Mouse (Mus musculus) hindbrain, embryonic 15.5 days (tissue): ENCODE data around the gene Sdk1. TPM values are rescaled to one million over a fixed set of nuclear protein-coding genes. Genes with fewer than 3 reads are reported as not detected.
"Not testable (repeated sequence)": the region's sequence is repeated elsewhere in the genome, so short reads cannot be mapped to it uniquely, and the experiment has no call there.

ENCODE experiments used
- ATAC-seq: fragments of 200-750 bp; cut with Nextera tagmentation; 2 replicates; pipeline ENCODE4 v1.8.0; 2017; ENCODE audit warnings: low read depth, moderate number of reproducible peaks, moderate TSS enrichment; ENCODE audit not compliant: low FRiP score
- H3K27ac ChIP-seq: fragments of 300-500 bp; sonication (generic); replicated peaks from 2 replicates; pipeline ENCODE4 v1.5.1; 2015; ENCODE audit warnings: mild to moderate bottlenecking, inconsistent platforms
- H3K27me3 ChIP-seq: fragments of 300-500 bp; sonication (generic); 2 replicates; pipeline ENCODE4 v1.6.1; 2015; ENCODE audit warnings: control low read depth, inconsistent platforms
- H3K36me3 ChIP-seq: fragments of 300-500 bp; sonication (generic); 2 replicates; pipeline ENCODE4 v1.6.1; 2015; ENCODE audit warnings: control low read depth, inconsistent platforms
- H3K4me1 ChIP-seq: fragments of 300-500 bp; sonication (generic); replicated peaks from 2 replicates; pipeline ENCODE4 v1.6.1; 2015; ENCODE audit warnings: control low read depth, inconsistent platforms
- H3K4me2 ChIP-seq: fragments of 300-500 bp; sonication (generic); 2 replicates; pipeline ENCODE4 v1.6.1; 2015; ENCODE audit warnings: moderate library complexity, mild to moderate bottlenecking, inconsistent platforms
- H3K4me3 ChIP-seq: fragments of 300-500 bp; sonication (generic); 2 replicates; pipeline ENCODE4 v1.5.1; 2015; ENCODE audit warnings: mild to moderate bottlenecking, inconsistent platforms
- H3K9ac ChIP-seq: fragments of 300-500 bp; sonication (generic); 2 replicates; pipeline ENCODE4 v1.6.1; 2015; ENCODE audit warnings: inconsistent platforms
- H3K9me3 ChIP-seq: fragments of 300-500 bp; sonication (generic); 2 replicates; pipeline ENCODE4 v1.6.1; 2016; ENCODE audit warnings: control low read depth, inconsistent platforms
- WGBS: fragments of 180-500 bp; shearing (Covaris S2); methylation state at CpG from one replicate; pipeline ENCODE4 v1.1.7; 2015; 5-methylcytosine and 5-hydroxymethylcytosine counted together
- polyA plus RNA-seq: library from polyadenylated mRNA; unstranded; fragments of >200 nt; fragmentation: Nextera tagmentation; extraction: Ambion mirVana; gene quantifications from 2 replicates; pipeline ENCODE4 v1.2.1, GENCODE M21; 2015

The Sdk1 gene
- polyA plus RNA-seq, 1 experiment from 2014 or later: 2.5 TPM

DNA sequence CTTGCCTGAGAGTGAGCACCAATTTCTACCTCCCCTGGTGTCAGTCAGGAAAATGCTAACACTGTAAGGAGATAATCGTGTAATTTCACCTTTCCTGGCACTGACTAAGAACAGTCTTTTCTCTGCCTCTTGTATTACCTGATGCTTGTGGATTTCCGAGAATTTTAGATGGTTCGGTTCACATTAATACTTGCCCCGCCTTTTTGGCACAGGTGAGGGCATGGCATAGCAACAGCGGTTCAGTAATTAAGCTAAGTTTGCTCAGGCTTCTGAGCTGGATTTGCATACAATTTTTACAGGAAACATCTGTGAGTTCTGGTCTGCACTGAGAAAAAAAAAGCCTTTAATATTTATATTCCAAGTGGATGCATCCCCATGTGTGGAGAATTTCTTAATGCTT, 350.0 kb downstream of the Sdk1 start:
- Histone ChIP-seq H3K27me3 (no peaks in the 10 kb centered on the region), H3K4me3 (no peak overlapping the region), H3K9me3 (peaks cover 8% of the 10 kb centered on the region; the same call in 1 of the 2 replicates), H3K4me2 (no peak overlapping the region), H3K9ac (no peak overlapping the region), H3K4me1 (no peaks in the 10 kb centered on the region), H3K36me3 (no peaks in the 10 kb centered on the region), H3K27ac (0 out of 2 replicates have a peak overlapping the region, but pooled peaks have one; percentile 4)
- ATAC-seq: no peak
- WGBS: 79% methylated on average over 5 of the region's 5 CpGs

DNA sequence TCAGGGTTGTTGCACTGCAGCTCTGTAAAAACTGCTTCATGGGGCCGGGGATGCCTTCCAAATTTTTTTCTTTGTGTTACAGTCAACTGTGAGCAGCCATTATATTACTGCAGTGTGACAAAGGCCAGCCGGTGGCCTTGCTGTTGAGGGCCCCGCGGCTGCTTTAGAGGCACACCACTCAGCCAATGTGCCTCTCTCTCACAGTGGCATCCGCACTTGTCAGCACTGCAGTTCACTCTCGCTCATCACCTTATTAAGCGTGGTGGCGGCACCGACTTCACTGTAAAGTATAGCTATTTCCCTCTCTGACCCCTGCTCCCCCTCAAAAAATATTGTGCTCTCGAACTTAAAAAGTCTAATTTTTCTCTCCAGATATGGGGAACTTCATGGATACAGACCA, 371.4 kb downstream of the Sdk1 start:
- H3K9me3 ChIP-seq: no peaks in the 10 kb centered on the region
- H3K27me3 ChIP-seq: no peaks in the 10 kb centered on the region
- H3K4me1 ChIP-seq: no peaks in the 10 kb centered on the region
- no peak overlapping the region for H3K4me3 ChIP-seq
- H3K36me3 ChIP-seq: no peaks in the 10 kb centered on the region
- ATAC-seq: no peak
- H3K4me2 ChIP-seq: no peak overlapping the region
- H3K9ac ChIP-seq: no peak overlapping the region
- 57% methylated on average over 10 of the region's 10 CpGs for WGBS
- no peak overlapping the region for H3K27ac ChIP-seq

DNA sequence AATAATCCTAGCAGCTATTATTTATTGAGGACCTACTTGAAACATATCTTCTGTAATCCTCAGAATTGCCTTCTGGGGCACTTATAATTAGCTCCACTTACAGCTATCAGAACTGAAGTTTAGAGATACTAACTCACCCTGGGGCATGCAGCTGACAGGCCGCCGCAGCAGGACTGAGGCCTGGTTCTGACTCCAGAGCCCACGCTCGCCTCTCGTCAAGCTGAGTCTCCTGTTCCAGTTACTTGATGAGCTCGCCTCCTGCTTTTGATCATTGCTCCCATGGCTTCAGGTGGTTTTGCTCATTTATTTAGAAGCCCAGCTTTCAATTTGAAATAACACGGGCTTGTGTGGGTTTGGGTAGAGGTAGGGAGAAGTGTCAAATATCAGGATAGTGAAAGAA, 374.5 kb downstream of the Sdk1 start:
- Histone ChIP-seq H3K27me3 (no peaks in the 10 kb centered on the region), H3K9me3 (no peaks in the 10 kb centered on the region), H3K4me2 (no peak overlapping the region), H3K9ac (no peak overlapping the region), H3K4me1 (peaks cover 5% of the 10 kb centered on the region; the same call in 1 of the 2 replicates), H3K36me3 (no peaks in the 10 kb centered on the region), H3K4me3 (no peak overlapping the region), H3K27ac (no peak overlapping the region)
- WGBS: 65% methylated on average over 7 of the region's 7 CpGs
- no peak for ATAC-seq

DNA sequence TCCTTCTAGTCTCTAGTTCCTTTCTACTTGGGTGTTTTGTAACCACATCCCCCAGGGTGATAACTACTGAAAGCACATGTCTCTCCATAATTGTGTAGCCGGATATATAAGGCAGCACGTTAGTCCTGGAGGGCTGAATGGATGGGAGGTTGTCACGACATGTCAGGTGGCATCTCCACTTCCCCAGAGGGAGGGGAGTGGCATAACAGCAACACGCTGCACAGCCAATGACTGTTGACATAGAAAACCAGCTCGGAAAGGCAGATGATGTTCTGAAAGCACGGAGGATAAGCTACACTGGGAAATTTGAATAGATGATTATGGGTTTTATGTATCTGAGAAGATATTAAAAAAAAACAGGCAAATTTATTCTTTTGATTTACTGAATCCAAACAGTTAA, 376.4 kb downstream of the Sdk1 start:
- Histone ChIP-seq H3K4me3 (no peak overlapping the region), H3K4me1 (peaks cover 5% of the 10 kb centered on the region; the same call in 1 of the 2 replicates), H3K4me2 (no peak overlapping the region), H3K27ac (no peak overlapping the region), H3K9me3 (no peaks in the 10 kb centered on the region), H3K27me3 (no peaks in the 10 kb centered on the region), H3K36me3 (no peaks in the 10 kb centered on the region), H3K9ac (no peak overlapping the region)
- WGBS: 45% methylated on average over 6 of the region's 6 CpGs
- no peak for ATAC-seq

DNA sequence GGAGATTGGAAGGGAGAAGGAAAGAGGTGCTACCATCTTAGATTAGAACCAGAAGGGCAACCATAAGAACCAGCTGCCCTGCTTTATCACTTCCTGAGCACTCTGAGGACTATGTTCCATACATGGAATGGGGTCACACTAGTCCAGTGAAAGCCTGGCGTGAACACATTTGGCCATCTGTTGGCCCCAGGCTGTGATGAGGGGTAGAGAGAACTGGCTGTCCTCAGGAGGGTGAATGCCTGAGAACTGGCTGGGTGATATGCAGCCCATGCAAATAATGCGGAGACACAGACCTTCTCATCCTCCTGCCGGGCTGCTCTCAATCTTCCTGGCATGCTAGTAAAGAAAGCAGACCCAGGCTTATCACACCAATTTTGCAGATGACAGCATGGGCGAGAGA, 384.1 kb downstream of the Sdk1 start:
- no peak overlapping the region for H3K4me3 ChIP-seq
- H3K27me3 ChIP-seq: no peaks in the 10 kb centered on the region
- ATAC-seq: no peak
- no peak overlapping the region for H3K27ac ChIP-seq
- H3K4me1 ChIP-seq: no peaks in the 10 kb centered on the region
- no peaks in the 10 kb centered on the region for H3K36me3 ChIP-seq
- no peak overlapping the region for H3K9ac ChIP-seq
- no peaks in the 10 kb centered on the region for H3K9me3 ChIP-seq
- H3K4me2 ChIP-seq: no peak overlapping the region
- 79% methylated on average over 4 of the region's 4 CpGs for WGBS

DNA sequence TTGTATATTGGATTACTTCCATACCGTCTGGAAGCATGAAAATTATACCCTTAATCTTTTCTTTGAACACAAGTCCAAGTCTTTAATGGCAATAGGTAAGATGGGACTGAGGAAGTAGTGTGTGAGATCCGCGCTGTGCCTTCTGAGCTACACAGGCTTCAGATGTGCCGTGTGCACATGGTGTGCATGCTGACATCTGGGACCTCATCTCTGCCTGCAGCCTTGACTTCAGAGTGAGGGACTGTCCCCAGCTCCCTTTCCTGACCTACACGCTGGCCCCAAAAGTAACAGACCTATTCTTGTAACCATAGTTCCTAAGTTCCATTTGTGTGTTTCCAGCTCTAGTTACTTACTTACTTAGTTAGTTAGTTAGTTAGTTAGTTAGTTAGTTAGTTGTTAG, 390.4 kb downstream of the Sdk1 start:
- H3K9me3 ChIP-seq: no peaks in the 10 kb centered on the region
- H3K36me3 ChIP-seq: no peaks in the 10 kb centered on the region
- no peak overlapping the region for H3K27ac ChIP-seq
- H3K9ac ChIP-seq: no peak overlapping the region
- H3K4me3 ChIP-seq: no peak overlapping the region
- H3K4me1 ChIP-seq: no peaks in the 10 kb centered on the region
- no peaks in the 10 kb centered on the region for H3K27me3 ChIP-seq
- no peak overlapping the region for H3K4me2 ChIP-seq
- ATAC-seq: no peak
- WGBS: 94% methylated on average over 5 of the region's 5 CpGs

DNA sequence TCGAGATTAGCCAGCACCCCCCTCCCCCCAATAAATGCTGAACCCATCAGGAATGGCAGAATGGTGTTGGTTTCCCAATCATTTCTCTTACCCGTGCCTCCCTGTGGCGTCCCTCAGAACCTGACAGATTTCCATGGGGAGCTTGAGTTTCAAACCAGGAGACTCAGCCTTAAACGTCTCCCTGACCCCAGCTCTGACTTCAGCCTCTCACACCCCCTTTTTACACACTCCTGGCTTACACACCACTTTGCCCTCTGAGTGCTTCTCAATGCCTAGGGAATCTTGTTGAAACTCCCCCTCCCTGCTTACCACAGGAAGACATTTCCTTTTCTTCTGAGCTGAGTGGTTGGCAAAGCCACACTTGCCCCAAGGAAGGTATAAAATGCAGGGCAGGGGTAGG, 392.0 kb downstream of the Sdk1 start:
- no peaks in the 10 kb centered on the region for H3K9me3 ChIP-seq
- 81% methylated on average over 4 of the region's 4 CpGs for WGBS

DNA sequence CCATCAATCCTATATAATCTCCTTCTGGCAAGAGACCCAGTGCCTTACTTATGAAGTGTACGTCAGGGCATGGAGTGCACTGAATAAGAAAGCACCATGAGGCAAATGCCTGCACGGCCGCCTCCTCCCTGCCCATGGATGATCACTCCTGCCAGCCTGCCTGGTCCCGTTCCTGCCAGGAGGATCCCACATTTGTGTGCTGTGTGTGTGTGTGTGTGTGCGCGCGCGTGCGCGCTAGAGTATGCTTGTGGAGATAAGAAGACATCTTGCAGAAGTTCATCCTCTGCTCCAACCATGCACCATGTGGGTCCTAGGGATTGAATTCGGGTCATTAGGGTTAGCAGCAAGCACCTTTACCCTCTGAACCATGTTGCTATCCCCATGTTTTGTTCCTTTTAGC, 395.1 kb downstream of the Sdk1 start:
- no peak overlapping the region for H3K9ac ChIP-seq
- H3K27ac ChIP-seq: no peak overlapping the region
- WGBS: 91% methylated on average over 11 of the region's 11 CpGs
- H3K9me3 ChIP-seq: no peaks in the 10 kb centered on the region
- no peak overlapping the region for H3K4me3 ChIP-seq
- H3K27me3 ChIP-seq: no peaks in the 10 kb centered on the region
- H3K36me3 ChIP-seq: no peaks in the 10 kb centered on the region
- no peak overlapping the region for H3K4me2 ChIP-seq
- ATAC-seq: no peak
- no peaks in the 10 kb centered on the region for H3K4me1 ChIP-seq

More for the DNA sequence above, 392.0 kb downstream of the Sdk1 start:
- H3K4me3 ChIP-seq: no peak overlapping the region
- no peak overlapping the region for H3K9ac ChIP-seq
- no peaks in the 10 kb centered on the region for H3K36me3 ChIP-seq
- no peaks in the 10 kb centered on the region for H3K4me1 ChIP-seq
- no peaks in the 10 kb centered on the region for H3K27me3 ChIP-seq
- ATAC-seq: no peak
- H3K4me2 ChIP-seq: no peak overlapping the region
- H3K27ac ChIP-seq: no peak overlapping the region

DNA sequence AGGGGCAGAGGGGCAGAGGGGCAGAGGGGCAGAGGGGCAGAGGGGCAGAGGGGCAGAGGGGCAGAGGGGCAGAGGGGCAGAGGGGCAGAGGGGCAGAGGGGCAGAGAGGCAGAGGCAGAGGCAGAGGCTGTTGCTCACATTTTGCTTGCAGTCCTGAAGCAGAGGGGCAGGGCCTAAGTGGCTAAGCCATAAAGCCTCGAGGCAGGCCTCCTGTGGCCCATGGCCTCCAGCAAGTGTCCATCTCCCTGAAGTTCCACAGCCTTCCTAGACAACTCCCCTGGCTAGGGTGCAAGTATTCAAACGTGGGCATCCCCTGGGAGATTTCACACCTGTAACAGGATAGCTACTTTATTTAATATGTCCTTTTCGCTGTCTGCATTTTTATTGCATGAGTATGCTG, 395.8 kb downstream of the Sdk1 start:
- ATAC-seq, H3K9ac ChIP-seq, H3K4me2 ChIP-seq, H3K9me3 ChIP-seq, H3K27ac ChIP-seq, H3K4me1 ChIP-seq, H3K27me3 ChIP-seq, H3K36me3 ChIP-seq, H3K4me3 ChIP-seq: not testable (repeated sequence)
- 80% methylated on average over 3 of the region's 3 CpGs for whole genome bisulfite sequencing

DNA sequence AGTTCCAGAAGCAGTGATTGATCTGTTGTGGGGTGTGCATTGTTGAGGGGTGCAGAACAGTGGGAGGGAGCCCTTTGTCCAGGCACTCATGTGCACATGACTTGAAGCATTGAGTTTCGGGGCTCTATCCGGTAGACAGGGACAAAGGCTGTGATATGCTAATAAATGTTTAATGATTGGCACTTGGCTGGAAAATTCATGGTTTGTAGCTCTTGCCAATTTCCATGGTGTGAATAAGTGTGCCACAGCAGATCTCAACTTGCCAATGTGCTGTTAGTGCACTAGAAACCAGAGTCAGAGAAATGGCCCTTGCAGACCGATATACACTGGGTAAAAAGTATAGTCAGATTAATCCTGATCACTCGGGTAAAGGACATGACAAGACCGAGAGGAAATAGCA, 404.4 kb downstream of the Sdk1 start:
- Histone ChIP-seq H3K4me2 (no peak overlapping the region), H3K27ac (no peak overlapping the region), H3K9me3 (no peaks in the 10 kb centered on the region), H3K4me3 (no peak overlapping the region), H3K9ac (no peak overlapping the region), H3K36me3 (no peaks in the 10 kb centered on the region), H3K4me1 (no peaks in the 10 kb centered on the region), H3K27me3 (no peaks in the 10 kb centered on the region)
- ATAC-seq: no peak
- WGBS: 64% methylated on average over 5 of the region's 5 CpGs

DNA sequence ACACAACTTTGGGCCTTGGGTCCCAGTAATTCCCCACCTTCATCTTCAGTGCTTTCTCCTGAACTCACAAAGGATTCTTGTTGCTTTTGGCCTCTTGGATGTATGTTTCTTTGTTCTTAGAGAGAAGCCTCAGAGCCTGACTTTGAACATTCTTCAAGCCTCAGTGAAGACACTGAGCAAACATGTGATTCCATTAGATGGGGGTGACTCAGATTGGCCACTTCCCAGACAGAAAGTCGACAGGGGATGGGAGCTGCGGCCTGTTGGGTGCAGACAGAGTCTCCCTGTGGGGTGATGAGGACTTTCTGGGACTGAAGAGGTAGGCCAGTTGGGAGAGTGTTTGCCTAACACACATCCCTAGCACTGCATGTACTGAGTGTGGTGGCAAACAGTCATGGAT, 405.3 kb downstream of the Sdk1 start:
- Histone ChIP-seq H3K9ac (no peak overlapping the region), H3K4me3 (no peak overlapping the region), H3K27me3 (no peaks in the 10 kb centered on the region), H3K9me3 (no peaks in the 10 kb centered on the region), H3K4me1 (no peaks in the 10 kb centered on the region), H3K27ac (no peak overlapping the region), H3K36me3 (no peaks in the 10 kb centered on the region), H3K4me2 (no peak overlapping the region)
- 69% methylated on average over 2 of the region's 2 CpGs for WGBS
- no peak for ATAC-seq

DNA sequence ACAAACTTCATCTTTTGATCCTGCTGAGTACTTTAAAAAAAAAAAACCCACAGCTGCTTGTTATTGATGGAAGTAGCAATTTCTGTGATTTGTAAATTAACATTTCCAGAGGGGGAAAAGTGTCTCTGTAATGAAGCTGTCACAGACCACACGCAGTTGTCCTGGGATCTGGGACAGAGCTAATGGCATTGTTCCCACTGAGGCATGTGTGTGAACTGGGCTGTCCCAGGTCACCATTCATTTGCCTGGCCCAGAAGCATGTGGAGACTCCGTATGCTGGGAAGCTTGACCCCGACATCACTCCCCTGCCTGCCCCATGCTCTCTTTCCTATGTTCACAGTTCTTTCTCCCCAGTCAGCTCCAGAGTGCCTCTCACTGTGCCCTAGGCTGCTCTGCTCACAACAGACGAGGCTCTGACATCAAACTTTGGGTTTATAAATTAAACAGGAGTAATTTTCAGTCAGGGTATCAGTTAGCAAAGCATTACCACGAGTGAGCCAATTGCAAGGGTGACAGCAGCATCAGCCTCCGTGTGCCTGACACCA, 408.6 kb downstream of the Sdk1 start:
- H3K27ac ChIP-seq: no peak overlapping the region
- H3K36me3 ChIP-seq: no peaks in the 10 kb centered on the region
- ATAC-seq: no peak
- no peaks in the 10 kb centered on the region for H3K27me3 ChIP-seq
- H3K9me3 ChIP-seq: no peaks in the 10 kb centered on the region
- H3K4me2 ChIP-seq: no peak overlapping the region
- H3K4me3 ChIP-seq: no peak overlapping the region
- no peaks in the 10 kb centered on the region for H3K4me1 ChIP-seq
- WGBS: 45% methylated on average over 6 of the region's 6 CpGs
- no peak overlapping the region for H3K9ac ChIP-seq

DNA sequence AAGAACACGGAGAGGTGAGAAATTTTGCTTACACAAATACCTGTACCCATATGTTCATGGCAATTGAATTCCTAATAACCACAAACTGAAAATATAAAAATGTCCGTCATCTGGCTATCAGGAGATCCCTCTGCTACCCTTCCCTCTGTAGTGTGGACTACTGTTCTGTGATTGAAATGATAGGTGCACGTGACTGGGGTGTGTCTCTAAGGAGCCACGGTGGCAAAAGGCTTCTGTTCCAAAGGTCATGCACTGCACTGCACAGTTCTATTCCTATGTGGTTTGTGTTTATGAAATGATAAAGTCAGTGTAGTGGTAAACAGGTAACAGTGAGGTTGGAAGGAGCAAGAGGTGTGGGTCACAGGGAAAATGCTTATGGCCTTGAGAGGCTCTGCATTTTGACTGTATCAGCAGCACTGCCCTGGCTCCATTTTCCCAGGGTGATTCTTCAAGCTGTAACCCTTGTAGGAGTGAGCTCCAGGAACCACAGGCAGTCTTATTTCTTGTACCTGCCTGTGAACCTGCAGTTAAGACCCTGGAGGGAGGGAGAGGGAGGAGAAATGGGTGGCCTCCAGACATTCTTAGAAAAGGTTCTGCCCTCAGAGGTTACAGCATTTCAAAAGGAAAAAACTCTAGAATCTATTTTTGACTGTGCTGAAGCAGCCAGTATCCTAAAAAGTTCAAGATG, 410.5 kb downstream of the Sdk1 start:
- WGBS: 91% methylated on average over 4 of the region's 4 CpGs
- no peak overlapping the region for H3K27ac ChIP-seq
- no peak overlapping the region for H3K4me3 ChIP-seq
- no peak for ATAC-seq
- H3K4me1 ChIP-seq: no peaks in the 10 kb centered on the region
- H3K27me3 ChIP-seq: no peaks in the 10 kb centered on the region
- H3K9me3 ChIP-seq: no peaks in the 10 kb centered on the region
- H3K9ac ChIP-seq: no peak overlapping the region
- H3K4me2 ChIP-seq: no peak overlapping the region
- no peaks in the 10 kb centered on the region for H3K36me3 ChIP-seq
